Mouse (Mus musculus) limb, embryonic 14.5 days (tissue): Measurements from ENCODE around the gene Ints13. TPM values are rescaled to one million over a fixed set of nuclear protein-coding genes. Genes with fewer than 3 reads are reported as not detected.

Source experiments
- ATAC-seq: fragments of 200-750 bp; cut with Nextera tagmentation; 2 replicates; pipeline ENCODE4 v1.8.0; 2017; ENCODE audit warnings: low read depth, moderate number of reproducible peaks, moderate TSS enrichment; ENCODE audit not compliant: low FRiP score
- DNase-seq: peaks from one replicate; pipeline ENCODE4 v3.0.0-alpha.2; 2015; ENCODE audit warnings: low spot score
- H3K27ac ChIP-seq: fragments of 300-500 bp; sonication (generic); replicated peaks from 2 replicates; pipeline ENCODE4 v1.5.1; 2014; ENCODE audit warnings: low read depth, mild to moderate bottlenecking, low read length, moderate library complexity, mixed read lengths
- H3K27me3 ChIP-seq: fragments of 300-500 bp; sonication (generic); 2 replicates; pipeline ENCODE4 v1.6.1; 2014; ENCODE audit warnings: low read length, mixed read lengths; ENCODE audit not compliant: control insufficient read depth, insufficient read depth
- H3K36me3 ChIP-seq: fragments of 300-500 bp; sonication (generic); 2 replicates; pipeline ENCODE4 v1.6.1; 2014; ENCODE audit warnings: mild to moderate bottlenecking, low read length, moderate library complexity, mixed read lengths; ENCODE audit not compliant: control insufficient read depth, insufficient read depth
- H3K4me1 ChIP-seq: fragments of 300-500 bp; sonication (generic); 2 replicates; pipeline ENCODE4 v1.6.1; 2014; ENCODE audit warnings: antibody characterized with exemption, low read length, mixed read lengths; ENCODE audit not compliant: control insufficient read depth, insufficient read depth
- H3K4me2 ChIP-seq: fragments of 300-500 bp; sonication (generic); replicated peaks from 2 replicates; pipeline ENCODE4 v1.6.1; 2014; ENCODE audit warnings: low read depth, mild to moderate bottlenecking, low read length, moderate library complexity; ENCODE audit not compliant: severe bottlenecking
- H3K4me3 ChIP-seq: fragments of 300-500 bp; sonication (generic); replicated peaks from 2 replicates; pipeline ENCODE4 v1.5.1; 2014; ENCODE audit warnings: low read length
- H3K9ac ChIP-seq: fragments of 300-500 bp; sonication (generic); 2 replicates; pipeline ENCODE4 v1.6.1; 2014; ENCODE audit warnings: mild to moderate bottlenecking, low read depth, low read length, moderate library complexity; ENCODE audit not compliant: severe bottlenecking
- H3K9me3 ChIP-seq: fragments of 300-500 bp; sonication (generic); 2 replicates; pipeline ENCODE4 v1.6.1; 2016; ENCODE audit warnings: low read length; ENCODE audit not compliant: control insufficient read depth
- POLR2A ChIP-seq: fragments of 200-500 bp; IDR thresholded peaks from 2 replicates; pipeline ENCODE4 v1.8.0; 2012; ENCODE audit warnings: inconsistent platforms, mild to moderate bottlenecking, moderate library complexity, borderline replicate concordance; ENCODE audit not compliant: insufficient read depth, insufficient read length; ENCODE audit errors: extremely low read depth
- WGBS: fragments of 180-500 bp; shearing (Covaris S2); extraction: QIAGEN DNeasy Blood & Tissue Kit; methylation state at CpG from one replicate; pipeline ENCODE4 v1.1.7; 2014; 5-methylcytosine and 5-hydroxymethylcytosine counted together
- polyA plus RNA-seq, 2 experiments: library from polyadenylated mRNA; depleted of rRNA in 1 of 2; stranded (reverse) in 1 of 2; unstranded in 1 of 2; fragments of >200 nt; fragmentation: Nextera tagmentation in 1 of 2; extraction: Ambion mirVana in 1 of 2; gene quantifications; 2 replicates each; pipeline versions ENCODE4 v1.2.1 to v1.2.3; 2012 to 2014

Gene Ints13
- polyA plus RNA-seq, 2 experiments, result 50.6 to 63.7 TPM

GRCm38 (mm10) chr6:146612736-146613135 lies 35.1 kb upstream of the Ints13 start:
- ATAC-seq, result no peak
- H3K27ac ChIP-seq, result no peak overlapping the region

GRCm38 (mm10) chr6:146611897-146612296 lies 34.3 kb upstream of the Ints13 start:
- Histone ChIP-seq H3K27ac (no peak overlapping the region), H3K4me3 (no peak overlapping the region), H3K4me1 (no peaks in the 10 kb centered on the region), H3K27me3 (no peaks in the 10 kb centered on the region), H3K9me3 (no peaks in the 10 kb centered on the region), H3K36me3 (peaks cover 71% of the 10 kb centered on the region), H3K4me2 (no peak overlapping the region), H3K9ac (no peak overlapping the region)
- no peak for TF ChIP-seq POLR2A
- 91% methylated on average over 7 of the region's 7 CpGs for WGBS
- ATAC-seq, result no peak
- DNase-seq, result no peak

More at GRCm38 (mm10) chr6:146612736-146613135, 35.1 kb upstream of the Ints13 start:
- H3K9ac ChIP-seq, result no peak overlapping the region
- H3K27me3 ChIP-seq, result no peaks in the 10 kb centered on the region
- no peak overlapping the region for H3K4me3 ChIP-seq
- H3K4me2 ChIP-seq, result no peak overlapping the region
- DNase-seq, result no peak
- no peaks in the 10 kb centered on the region for H3K9me3 ChIP-seq
- H3K4me1 ChIP-seq, result no peaks in the 10 kb centered on the region
- 85% methylated on average over 5 of the region's 5 CpGs for WGBS
- no peak for TF ChIP-seq POLR2A
- peaks cover 72% of the 10 kb centered on the region for H3K36me3 ChIP-seq

DNA sequence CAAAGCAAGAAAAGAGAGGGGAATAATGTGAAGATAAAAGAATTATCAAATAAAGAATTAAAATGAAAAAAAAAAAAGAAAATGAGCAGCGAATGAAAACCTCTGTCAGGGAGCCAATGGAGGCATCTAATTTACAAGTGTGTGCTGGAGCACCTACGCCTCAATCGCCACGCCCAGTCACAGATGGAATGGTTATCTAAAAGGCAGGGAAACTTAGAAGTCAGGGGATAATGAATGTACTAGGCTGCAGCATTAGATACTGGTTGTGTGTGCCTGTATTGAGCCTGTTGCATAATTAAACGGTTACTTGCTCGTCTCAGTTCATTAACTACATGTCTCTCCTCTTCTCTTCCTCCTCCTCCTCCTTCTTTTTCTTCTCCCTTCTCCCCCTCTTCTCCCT lies 33.8 kb upstream of the Ints13 start:
- Histone ChIP-seq H3K27ac (no peak overlapping the region), H3K4me1 (no peaks in the 10 kb centered on the region), H3K9ac (no peak overlapping the region), H3K27me3 (no peaks in the 10 kb centered on the region), H3K4me3 (no peak overlapping the region), H3K36me3 (peaks cover 71% of the 10 kb centered on the region), H3K4me2 (no peak overlapping the region), H3K9me3 (no peaks in the 10 kb centered on the region)
- 96% methylated on average over 6 of the region's 6 CpGs for WGBS
- TF ChIP-seq POLR2A, result no peak
- ATAC-seq, result no peak
- DNase-seq, result no peak

DNA sequence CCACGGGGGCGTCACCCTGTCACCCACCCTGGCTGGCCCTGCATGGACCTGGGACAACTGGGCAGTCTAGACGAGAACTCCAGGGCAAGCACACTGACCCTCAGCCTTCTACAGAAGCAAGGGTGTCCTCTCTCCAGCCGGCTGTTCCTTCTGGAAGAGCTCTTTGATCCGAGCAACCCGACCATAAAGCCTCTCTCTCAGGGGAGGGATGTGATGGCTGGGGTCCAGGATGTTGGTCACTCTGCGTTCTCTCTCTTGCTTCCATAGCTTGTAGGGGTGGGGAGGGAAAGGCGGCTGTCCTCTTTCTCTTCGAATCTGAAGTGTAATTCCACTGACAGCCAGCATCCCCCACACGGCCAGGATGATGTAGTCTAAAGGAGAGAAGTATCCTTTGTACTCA lies 26.0 kb upstream of the Ints13 start:
- DNase-seq (no peak), ATAC-seq (no peak)
- H3K4me3 ChIP-seq, result no peak overlapping the region
- no peaks in the 10 kb centered on the region for H3K27me3 ChIP-seq
- no peaks in the 10 kb centered on the region for H3K4me1 ChIP-seq
- 84% methylated on average over 10 of the region's 10 CpGs for WGBS
- peaks cover 77% of the 10 kb centered on the region for H3K36me3 ChIP-seq
- H3K27ac ChIP-seq, result no peak overlapping the region
- no peak overlapping the region for H3K4me2 ChIP-seq
- H3K9me3 ChIP-seq, result no peaks in the 10 kb centered on the region
- no peak overlapping the region for H3K9ac ChIP-seq
- no peak for TF ChIP-seq POLR2A

DNA sequence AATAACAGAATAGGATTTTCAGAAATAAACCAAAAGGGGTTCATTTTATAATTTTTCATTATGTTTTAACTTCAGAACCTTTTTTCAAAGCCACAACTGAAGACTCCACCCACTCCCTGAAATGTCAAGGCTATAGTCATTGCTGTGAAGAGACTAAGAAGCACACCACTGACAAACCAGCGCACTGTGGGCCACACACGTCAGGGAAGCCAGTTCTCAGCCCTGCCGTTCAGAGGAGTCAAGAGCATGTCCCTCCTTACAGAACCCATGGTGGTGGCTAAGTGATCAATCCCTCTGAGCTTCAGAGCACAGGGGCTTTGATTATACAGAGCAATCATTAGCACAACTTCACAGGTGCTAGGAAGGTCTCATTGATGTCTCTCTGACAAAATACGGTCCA lies 25.0 kb upstream of the Ints13 start:
- no peak for TF ChIP-seq POLR2A
- no peak overlapping the region for H3K27ac ChIP-seq
- H3K4me3 ChIP-seq, result no peak overlapping the region
- ATAC-seq, result no peak
- H3K9ac ChIP-seq, result no peak overlapping the region
- peaks cover 76% of the 10 kb centered on the region for H3K36me3 ChIP-seq
- H3K4me2 ChIP-seq, result no peak overlapping the region
- no peaks in the 10 kb centered on the region for H3K27me3 ChIP-seq
- no peaks in the 10 kb centered on the region for H3K4me1 ChIP-seq
- 81% methylated on average over 4 of the region's 4 CpGs for WGBS
- H3K9me3 ChIP-seq, result no peaks in the 10 kb centered on the region
- DNase-seq, result no peak

GRCm38 (mm10) chr6:146585134-146585533 lies 7.5 kb upstream of the Ints13 start:
- no peak for TF ChIP-seq POLR2A
- Histone ChIP-seq H3K4me3 (no peak overlapping the region), H3K9me3 (no peaks in the 10 kb centered on the region), H3K27ac (no peak overlapping the region), H3K9ac (no peak overlapping the region), H3K4me1 (no peaks in the 10 kb centered on the region), H3K4me2 (no peak overlapping the region), H3K36me3 (peaks cover 37% of the 10 kb centered on the region), H3K27me3 (no peaks in the 10 kb centered on the region)
- no peak for ATAC-seq
- no peak for DNase-seq
- 93% methylated on average over 5 of the region's 5 CpGs for WGBS
